In genomic region chr5:21384252-21384960, GRCm38 (mm10) we compare ENCODE assay signal across 21 mouse cellular contexts. TPM values are rescaled to one million over a fixed set of nuclear protein-coding genes. Genes with fewer than 3 reads are reported as not detected.
DNase-seq lines count a peak whose midpoint lies in the region; ATAC-seq and TF ChIP-seq lines count a peak whose summit lies in the region.
"Had no signal": no experiment of that assay in that cellular context is flagged by ENCODE, and none has a peak within 500 bp of the region (broad histone marks: within the 10 kb centered on the region; RNA-seq: fewer than 3 reads in every experiment).

No protein-coding gene starts in this region.

- TF ChIP-seq RAD21 in MEL (IDR thresholded peaks at IDR 0.05; ENCODE audit: low read depth, low read length) = no peak

- WGBS in kidney, embryonic 15.5 days = 71% methylated on average over 13 of the region's 13 CpGs
- WGBS in kidney, embryonic 16.5 days = 74% methylated on average over 13 of the region's 13 CpGs
- 53% methylated on average over 13 of the region's 13 CpGs for WGBS in intestine, postnatal 0 days
- 86% methylated on average over 13 of the region's 13 CpGs for WGBS in midbrain, embryonic 11.5 days

- intact Hi-C loops in heart, postnatal 14 days (cut with DNase I) = no loop called here

- no peak for TF ChIP-seq POLR2A in MEL (IDR thresholded peaks at IDR 0.05; ENCODE audit: control insufficient read depth in 1 of 2, insufficient read depth in 1 of 2, low read depth in 1 of 2, low read length in 2 of 2, poor library complexity in 1 of 2)

- DNase-seq in 416B (ENCODE audit: low read depth) = peak; percentile 71
- peak; percentile 50 for DNase-seq in MEL (ENCODE audit: low read depth, low spot score)
- no peak for DNase-seq in cerebellum, postnatal 4 days (ENCODE audit: low spot score in 2 of 2)
- DNase-seq in midbrain, embryonic 11.5 days (ENCODE audit: low spot score, missing footprints) = no peak
- DNase-seq in heart, postnatal 14 days = no peak
- DNase-seq: adrenal gland, postnatal 14 days; cerebellum, adult 11-12 months; cerebellum, adult 9-10 months; cerebellum, postnatal 25 days; gastrocnemius, postnatal 25 days had no signal

- no peaks in the 10 kb centered on the region; the same call in 1 of the 2 replicates for H3K79me2 ChIP-seq in MEL (ENCODE audit: control insufficient read depth, insufficient read depth, low read length, poor library complexity)

- no peak for ATAC-seq in kidney, embryonic 15.5 days (replicated peaks; ENCODE audit: low FRiP score)
- no peak for ATAC-seq in kidney, embryonic 16.5 days (ENCODE audit: low FRiP score, low TSS enrichment)
- peak; percentile 88 for ATAC-seq in intestine, postnatal 0 days
- ATAC-seq in midbrain, embryonic 11.5 days (ENCODE audit: low FRiP score) = no peak

- no peak overlapping the region for H3K9ac ChIP-seq in kidney, embryonic 15.5 days
- no peak overlapping the region for H3K9ac ChIP-seq in kidney, embryonic 16.5 days (replicated peaks; ENCODE audit: low read length)
- H3K9ac ChIP-seq in MEL (ENCODE audit: control insufficient read depth, low read depth, low read length, poor library complexity, severe bottlenecking) = peak overlapping the region; percentile 17
- no peak overlapping the region for H3K9ac ChIP-seq in intestine, postnatal 0 days (ENCODE audit: low read depth, low read length)
- H3K9ac ChIP-seq in midbrain, embryonic 11.5 days (ENCODE audit: low read length) = no peak overlapping the region
- H3K9ac ChIP-seq: embryonic facial prominence, embryonic 13.5 days; forebrain, embryonic 12.5 days; heart, embryonic 15.5 days; hindbrain, embryonic 14.5 days had no signal

- H3K4me3 ChIP-seq in kidney, embryonic 15.5 days (replicated peaks) = no peak overlapping the region
- H3K4me3 ChIP-seq in kidney, embryonic 16.5 days (ENCODE audit: low read length) = no peak overlapping the region
- peak overlapping the region in 1 of 2 experiments; percentile 20; a peak in 2 of 4 replicates for H3K4me3 ChIP-seq in MEL (ENCODE audit: control insufficient read depth in 1 of 2, insufficient read depth in 1 of 2, low read depth in 2 of 2, low read length in 2 of 2)
- H3K4me3 ChIP-seq in intestine, postnatal 0 days (ENCODE audit: low read depth, low read length) = no peak overlapping the region
- H3K4me3 ChIP-seq in midbrain, embryonic 11.5 days (ENCODE audit: low read depth, low read length) = no peak overlapping the region
- H3K4me3 ChIP-seq: embryonic facial prominence, embryonic 13.5 days; forebrain, embryonic 12.5 days; gastrocnemius, adult 2 months; heart, embryonic 15.5 days; hindbrain, embryonic 10.5 days had no signal

- H3K4me2 ChIP-seq in kidney, embryonic 15.5 days = peak overlapping the region; percentile 34; the same call in 1 of the 2 replicates
- no peak overlapping the region for H3K4me2 ChIP-seq in kidney, embryonic 16.5 days (replicated peaks; ENCODE audit: low read depth, low read length)
- H3K4me2 ChIP-seq in intestine, postnatal 0 days (replicated peaks; ENCODE audit: low read depth) = no peak overlapping the region
- no peak overlapping the region for H3K4me2 ChIP-seq in midbrain, embryonic 11.5 days
- H3K4me2 ChIP-seq: embryonic facial prominence, embryonic 13.5 days; forebrain, embryonic 12.5 days; hindbrain, embryonic 14.5 days had no signal

- TF ChIP-seq EP300 in MEL (IDR thresholded peaks at IDR 0.05; ENCODE audit: low read depth in 1 of 2, low read length in 2 of 2) = peak in 1 of 2 experiments; percentile 42; a peak in 2 of 4 replicates

- H3K27me3 ChIP-seq in kidney, embryonic 15.5 days = peaks cover 11% of the 10 kb centered on the region
- peaks cover 4% of the 10 kb centered on the region; the same call in 1 of the 2 replicates for H3K27me3 ChIP-seq in kidney, embryonic 16.5 days (ENCODE audit: insufficient read depth, low read length)
- H3K27me3 ChIP-seq in MEL (ENCODE audit: control insufficient read depth in 1 of 2, insufficient read depth in 2 of 2, low read length in 2 of 2) = no peaks in the 10 kb centered on the region
- H3K27me3 ChIP-seq in intestine, postnatal 0 days (replicated peaks; ENCODE audit: control insufficient read depth, insufficient read depth, low read length) = no peaks in the 10 kb centered on the region
- no peaks in the 10 kb centered on the region for H3K27me3 ChIP-seq in midbrain, embryonic 11.5 days (ENCODE audit: control insufficient read depth, insufficient read depth, low read length)
- H3K27me3 ChIP-seq: embryonic facial prominence, embryonic 13.5 days; forebrain, embryonic 12.5 days; heart, embryonic 15.5 days had no signal

- H3K9me3 ChIP-seq in kidney, embryonic 15.5 days (replicated peaks) = no peaks in the 10 kb centered on the region
- H3K9me3 ChIP-seq in kidney, embryonic 16.5 days (ENCODE audit: low read length) = no peaks in the 10 kb centered on the region
- H3K9me3 ChIP-seq in MEL (replicated peaks; ENCODE audit: insufficient read depth, low read length) = no peaks in the 10 kb centered on the region
- H3K9me3 ChIP-seq in intestine, postnatal 0 days (ENCODE audit: control insufficient read depth) = no peaks in the 10 kb centered on the region
- H3K9me3 ChIP-seq in midbrain, embryonic 11.5 days (ENCODE audit: control insufficient read depth, low read length) = no peaks in the 10 kb centered on the region
- H3K9me3 ChIP-seq: embryonic facial prominence, embryonic 13.5 days; forebrain, embryonic 12.5 days; G1E; heart, embryonic 15.5 days; hindbrain, embryonic 10.5 days had no signal

- H3K4me1 ChIP-seq in kidney, embryonic 15.5 days = peaks cover 21% of the 10 kb centered on the region
- peaks cover 15% of the 10 kb centered on the region for H3K4me1 ChIP-seq in kidney, embryonic 16.5 days (ENCODE audit: insufficient read depth, low read length)
- peaks cover 22 to 30% of the 10 kb centered on the region in 2 experiments for H3K4me1 ChIP-seq in MEL (ENCODE audit: control insufficient read depth in 1 of 2, insufficient read depth in 2 of 2, low read length in 2 of 2)
- peaks cover 8% of the 10 kb centered on the region; the same call in 1 of the 2 replicates for H3K4me1 ChIP-seq in intestine, postnatal 0 days (replicated peaks; ENCODE audit: control insufficient read depth, insufficient read depth, low read length)
- no peaks in the 10 kb centered on the region for H3K4me1 ChIP-seq in midbrain, embryonic 11.5 days (ENCODE audit: control insufficient read depth, insufficient read depth, low read length)
- H3K4me1 ChIP-seq: forebrain, embryonic 12.5 days had no signal

- no peak for TF ChIP-seq CTCF in MEL (IDR thresholded peaks at IDR 0.05 in 2 of 3, conservative IDR thresholded peaks at IDR 0.05 in 1 of 3; ENCODE audit: control insufficient read depth in 1 of 3, insufficient read depth in 1 of 3, low read depth in 2 of 3, low read length in 3 of 3, poor library complexity in 1 of 3, severe bottlenecking in 1 of 3)
- no peak for TF ChIP-seq CTCF in intestine, postnatal 0 days (IDR thresholded peaks at IDR 0.05; ENCODE audit: low read depth)

- no peaks in the 10 kb centered on the region for H3K36me3 ChIP-seq in kidney, embryonic 15.5 days
- H3K36me3 ChIP-seq in kidney, embryonic 16.5 days (ENCODE audit: insufficient read depth, low read length) = no peaks in the 10 kb centered on the region
- H3K36me3 ChIP-seq in MEL (ENCODE audit: control insufficient read depth in 1 of 2, insufficient read depth in 2 of 2, low read length in 2 of 2) = peaks cover 0 to 40% of the 10 kb centered on the region in 2 experiments; a peak in 2 of 4 replicates
- no peaks in the 10 kb centered on the region for H3K36me3 ChIP-seq in intestine, postnatal 0 days (ENCODE audit: control insufficient read depth, insufficient read depth)
- no peaks in the 10 kb centered on the region for H3K36me3 ChIP-seq in midbrain, embryonic 11.5 days (ENCODE audit: control insufficient read depth, insufficient read depth, low read length)
- H3K36me3 ChIP-seq: embryonic facial prominence, embryonic 13.5 days; forebrain, embryonic 12.5 days; G1E; heart, embryonic 15.5 days; hindbrain, embryonic 10.5 days had no signal

- no peak overlapping the region for H3K27ac ChIP-seq in kidney, embryonic 15.5 days
- no peak overlapping the region for H3K27ac ChIP-seq in kidney, embryonic 16.5 days (ENCODE audit: low read length)
- peak overlapping the region; percentile 88 for H3K27ac ChIP-seq in MEL (ENCODE audit: control insufficient read depth, low read depth, low read length)
- no peak overlapping the region for H3K27ac ChIP-seq in intestine, postnatal 0 days (ENCODE audit: low read depth, low read length)
- no peak overlapping the region for H3K27ac ChIP-seq in midbrain, embryonic 11.5 days (ENCODE audit: low read depth, low read length)
- H3K27ac ChIP-seq: embryonic facial prominence, embryonic 13.5 days; forebrain, embryonic 12.5 days; heart, embryonic 15.5 days; hindbrain, embryonic 10.5 days; hindbrain, embryonic 14.5 days had no signal

RNA-seq across cellular contexts. Expression of gene Fgl2, which starts 12.0 kb away (rescaled TPM):
- polyA plus RNA-seq in kidney, embryonic 15.5 days (2015; fragmentation: Nextera tagmentation; extraction: Ambion mirVana) = 3.2 and 3.3 TPM in 2 replicates
- polyA plus RNA-seq in kidney, embryonic 16.5 days (2015; fragmentation: Nextera tagmentation; extraction: Ambion mirVana) = 3.6 and 4.9 TPM in 2 replicates
- total RNA-seq in MEL (2012; rRNA removed) = 1.5 and 2.7 TPM in 2 replicates
- 1 to 10 TPM in 1 of 2 experiments, not detected in 1; 2.8 TPM for polyA plus RNA-seq in MEL (2012; ENCODE audit: insufficient read depth in 1 of 2, insufficient read length in 2 of 2, low read depth in 1 of 2, low replicate concordance in 2 of 2, missing spikeins in 1 of 2)
- 24.5 and 26.3 TPM in 2 replicates for polyA plus RNA-seq in intestine, postnatal 0 days (2015; fragmentation: Nextera tagmentation; extraction: Ambion mirVana)
- polyA plus RNA-seq in midbrain, embryonic 11.5 days (2014; fragmentation: Nextera tagmentation; extraction: Ambion mirVana) = 2.5 and 2.6 TPM in 2 replicates
- total RNA-seq in heart, postnatal 14 days (2021) = 10 to 100 TPM; 34.2 to 38.5 TPM

RNA-seq across cellular contexts. Expression of gene Ccdc146, which starts 40.1 kb away (rescaled TPM):
- polyA plus RNA-seq in kidney, embryonic 15.5 days (2015; fragmentation: Nextera tagmentation; extraction: Ambion mirVana) = not detected in 2 replicates
- 0.27 TPM in 1 of 2 replicates, not detected in the other for polyA plus RNA-seq in kidney, embryonic 16.5 days (2015; fragmentation: Nextera tagmentation; extraction: Ambion mirVana)
- 0.35 and 0.39 TPM in 2 replicates for total RNA-seq in MEL (2012; rRNA removed)
- under 1 TPM in 1 of 2 experiments, not detected in 1; 0.45 TPM for polyA plus RNA-seq in MEL (2012; ENCODE audit: insufficient read depth in 1 of 2, insufficient read length in 2 of 2, low read depth in 1 of 2, low replicate concordance in 2 of 2, missing spikeins in 1 of 2)
- 0.38 and 0.44 TPM in 2 replicates for polyA plus RNA-seq in intestine, postnatal 0 days (2015; fragmentation: Nextera tagmentation; extraction: Ambion mirVana)
- polyA plus RNA-seq in midbrain, embryonic 11.5 days (2014; fragmentation: Nextera tagmentation; extraction: Ambion mirVana) = 0.32 TPM in 1 of 2 replicates, not detected in the other
- total RNA-seq in heart, postnatal 14 days (2021) = 1 to 10 TPM; 2.8 to 3.8 TPM
- total RNA-seq: adrenal gland, adult 18-20 months had no signal
- polyA plus RNA-seq: embryonic facial prominence, embryonic 13.5 days; G1E had no signal

RNA-seq across cellular contexts. Expression of gene Fam185a, which starts 40.4 kb away (rescaled TPM):
- polyA plus RNA-seq in kidney, embryonic 15.5 days (2015; fragmentation: Nextera tagmentation; extraction: Ambion mirVana) = 6.2 and 6.4 TPM in 2 replicates
- polyA plus RNA-seq in kidney, embryonic 16.5 days (2015; fragmentation: Nextera tagmentation; extraction: Ambion mirVana) = 6.0 and 7.7 TPM in 2 replicates
- 25.7 and 28.3 TPM in 2 replicates for total RNA-seq in MEL (2012; rRNA removed)
- polyA plus RNA-seq in MEL (2012; ENCODE audit: insufficient read depth in 1 of 2, insufficient read length in 2 of 2, low read depth in 1 of 2, low replicate concordance in 2 of 2, missing spikeins in 1 of 2) = 10 to 100 TPM in 1 of 2 experiments, not detected in 1; 20.2 TPM
- polyA plus RNA-seq in intestine, postnatal 0 days (2015; fragmentation: Nextera tagmentation; extraction: Ambion mirVana) = 3.9 and 4.1 TPM in 2 replicates
- polyA plus RNA-seq in midbrain, embryonic 11.5 days (2014; fragmentation: Nextera tagmentation; extraction: Ambion mirVana) = 4.7 and 5.0 TPM in 2 replicates
- 10 to 100 TPM; 11.5 to 12.9 TPM for total RNA-seq in heart, postnatal 14 days (2021)

Comparison
In these comparisons a context has a peak if more than half of its experiments do, and no peak if none do; other contexts are left out.
1. DNase-seq: peak in 416B (single experiment) and MEL (single experiment); none in cerebellum, postnatal 4 days (0 of 2), midbrain, embryonic 11.5 days (single experiment) and heart, postnatal 14 days (0 of 2).